Mouse (Mus musculus) kidney, adult 2 months (tissue): ENCODE results near the gene Elmod3.

Experiments used
- CTCF ChIP-seq: fragments of 200-500 bp; conservative IDR thresholded peaks from 2 replicates; pipeline ENCODE4 v1.5.1; 2011; ENCODE audit warnings: low read depth, mild to moderate bottlenecking, control low read depth, low read length, moderate library complexity, mixed read lengths; ENCODE audit not compliant: insufficient read depth, insufficient read length
- POLR2A ChIP-seq: fragments of 200-500 bp; IDR thresholded peaks from one replicate; pipeline ENCODE4 v1.6.1; 2011; ENCODE audit warnings: low read depth, low read length, control low read depth

- TF ChIP-seq CTCF = no peak
- TF ChIP-seq POLR2A = no peak
These were observed 75.9 kb downstream of the Elmod3 start for GRCm38 (mm10) chr6:72522288-72522687.
